Mouse (Mus musculus) CD4-positive, CD25-positive, alpha-beta regulatory T cell, adult 9 weeks (primary cell): ENCODE results near the gene Vmn1r118. TPM values are rescaled to one million over a fixed set of nuclear protein-coding genes. Genes with fewer than 3 reads are reported as not detected.

Source experiments
- polyA plus RNA-seq: library from polyadenylated mRNA; unstranded; fragments of 100-300 nt; shearing (Covaris generic); gene quantifications from one replicate; pipeline ENCODE4 v1.2.1, GENCODE M21; 2017

The Vmn1r118 gene
- not detected for polyA plus RNA-seq

GRCm38 (mm10) chr7:20912247-20912646 lies at the start of gene Vmn1r118:
Vmn1r118 (minus strand) TSS chr7:20912347.

GRCm38 (mm10) chr7:20884021-20884420 lies 28.1 kb downstream of the Vmn1r118 start, which contains the start of gene Vmn1r117:
Vmn1r117 (minus strand) TSS chr7:20884121.

DNA sequence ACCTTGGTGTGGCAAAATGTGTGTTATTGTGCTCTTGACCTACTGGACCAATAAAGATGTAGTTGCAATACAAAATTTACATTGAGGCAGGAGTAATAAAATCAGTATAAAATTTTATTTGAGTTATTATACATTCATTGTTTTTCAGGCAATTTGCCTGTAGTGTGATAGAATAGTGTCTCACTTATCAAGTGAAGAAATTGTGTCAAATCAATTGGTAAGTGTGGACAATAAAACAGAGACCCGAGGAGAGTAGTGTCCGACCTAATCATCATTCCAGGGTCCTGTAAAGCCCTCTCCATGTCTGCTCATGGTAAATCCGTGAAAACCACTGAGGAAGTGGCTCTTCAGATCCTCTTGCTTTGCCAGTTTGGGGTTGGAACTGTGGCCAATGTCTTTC lies 40.2 kb downstream of the Vmn1r118 start, which contains the start of gene Vmn1r116:
Gene Vmn1r116 (plus strand): TSS at position 301 of the 400 bp plus-strand sequence.

Other genes with a start within 250 kb of the Vmn1r118 start
- gene Vmn1r107, start 243.4 kb downstream of the Vmn1r118 start, polyA plus RNA-seq: not detected
- gene Vmn1r111, start 209.1 kb downstream of the Vmn1r118 start, polyA plus RNA-seq: not detected
- gene Gm10668, start 181.7 kb downstream of the Vmn1r118 start, polyA plus RNA-seq: not detected
- not detected for gene Vmn1r112, start 141.2 kb downstream of the Vmn1r118 start, polyA plus RNA-seq
- gene Vmn1r113, start 125.1 kb downstream of the Vmn1r118 start, polyA plus RNA-seq: not detected
- gene Vmn1r114, start 100.2 kb downstream of the Vmn1r118 start, polyA plus RNA-seq: not detected
- gene Vmn1r115, start 67.4 kb downstream of the Vmn1r118 start, polyA plus RNA-seq: not detected
- gene Vmn1r116, start 40.1 kb downstream of the Vmn1r118 start, polyA plus RNA-seq: not detected
- not detected for gene Vmn1r117, start 28.2 kb downstream of the Vmn1r118 start, polyA plus RNA-seq
- gene Vmn1r119, start 100.1 kb upstream of the Vmn1r118 start, polyA plus RNA-seq: not detected
- not detected for gene Vmn1r120, start 141.4 kb upstream of the Vmn1r118 start, polyA plus RNA-seq
- gene Vmn1r121, start 186.2 kb upstream of the Vmn1r118 start, polyA plus RNA-seq: not detected
- not detected for gene Vmn1r122, start 221.8 kb upstream of the Vmn1r118 start, polyA plus RNA-seq
- gene Vmn1r123, start 249.8 kb upstream of the Vmn1r118 start, polyA plus RNA-seq: not detected